Mouse (Mus musculus): ENCODE results near the gene 1810013L24Rik.

Gene 1810013L24Rik

GRCm38 (mm10) chr16:8829564-8830359, at the start of gene 1810013L24Rik:
TSS of gene 1810013L24Rik (plus strand) at chr16:8830100.
- peak; percentile 97 to 98 for DNase-seq

- DNase-seq = no peak
Observed at GRCm38 (mm10) chr16:8780187-8780586, 49.7 kb upstream of the 1810013L24Rik start.

GRCm38 (mm10) chr16:8781191-8781590, 48.7 kb upstream of the 1810013L24Rik start:
- no peak for DNase-seq

GRCm38 (mm10) chr16:8781660-8782059, 48.2 kb upstream of the 1810013L24Rik start:
- no peak for DNase-seq

- no peak for DNase-seq
Observed at GRCm38 (mm10) chr16:8783198-8783913, 46.5 kb upstream of the 1810013L24Rik start.

GRCm38 (mm10) chr16:8784753-8785152, 45.1 kb upstream of the 1810013L24Rik start:
- DNase-seq = no peak

- no peak for DNase-seq
Observed at GRCm38 (mm10) chr16:8790886-8791285, 39.0 kb upstream of the 1810013L24Rik start.

GRCm38 (mm10) chr16:8791949-8792557, 37.8 kb upstream of the 1810013L24Rik start, which contains the start of gene Usp7:
TSS of gene Usp7 (minus strand) at chr16:8792308.
- no peak for DNase-seq

- no peak for DNase-seq
Observed at GRCm38 (mm10) chr16:8794952-8795351, 34.9 kb upstream of the 1810013L24Rik start.

GRCm38 (mm10) chr16:8795906-8796305, 34.0 kb upstream of the 1810013L24Rik start:
- DNase-seq = no peak

- DNase-seq = no peak
Observed at GRCm38 (mm10) chr16:8806703-8807102, 23.2 kb upstream of the 1810013L24Rik start.

- DNase-seq = no peak
Observed at GRCm38 (mm10) chr16:8810399-8811127, 19.3 kb upstream of the 1810013L24Rik start.

GRCm38 (mm10) chr16:8817872-8818271, 12.0 kb upstream of the 1810013L24Rik start:
- DNase-seq = no peak

GRCm38 (mm10) chr16:8821429-8821828, 8.5 kb upstream of the 1810013L24Rik start:
- DNase-seq = no peak

- DNase-seq = no peak
Observed at GRCm38 (mm10) chr16:8822586-8822985, 7.3 kb upstream of the 1810013L24Rik start.

- no peak for DNase-seq
Observed at GRCm38 (mm10) chr16:8823661-8824060, 6.2 kb upstream of the 1810013L24Rik start.

- no peak for DNase-seq
Observed at GRCm38 (mm10) chr16:8827366-8827765, 2.5 kb upstream of the 1810013L24Rik start.

GRCm38 (mm10) chr16:8828636-8829563, 1.0 kb upstream of the 1810013L24Rik start:
- no peak for DNase-seq

GRCm38 (mm10) chr16:8830431-8831211, 721 bp downstream of the 1810013L24Rik start:
- peak; percentile 67 to 75 for DNase-seq

- peak; percentile 8 to 21 for DNase-seq
Observed at GRCm38 (mm10) chr16:8831241-8831640, 1.3 kb downstream of the 1810013L24Rik start.

GRCm38 (mm10) chr16:8836876-8837275, 7.0 kb downstream of the 1810013L24Rik start:
- DNase-seq = no peak

Data from thymus, adult 18-20 months (tissue).